Mouse (Mus musculus): ENCODE measurements around the gene Pde2a.

GRCm38 (mm10) chr7:101391909-101392479, 29.5 kb upstream of the Pde2a start:
- no peak for TF ChIP-seq POLR2A (IDR thresholded peaks at IDR 0.05; ENCODE audit: low read depth, low read length)
- no peak for TF ChIP-seq CHD2 (IDR thresholded peaks at IDR 0.05; ENCODE audit: low read length)
- no peak for TF ChIP-seq EP300 (IDR thresholded peaks at IDR 0.05; ENCODE audit: low read length)
- TF ChIP-seq CTCF (conservative IDR thresholded peaks at IDR 0.05 in 1 of 2, IDR thresholded peaks at IDR 0.05 in 1 of 2; ENCODE audit: low read depth in 2 of 2, low read length in 2 of 2) = no peak
- no peak for TF ChIP-seq MAFK (IDR thresholded peaks at IDR 0.05; ENCODE audit: insufficient replicate concordance, low read length)
- TF ChIP-seq ZC3H11A (IDR thresholded peaks at IDR 0.05; ENCODE audit: low read depth, low read length) = no peak
- TF ChIP-seq MAX (IDR thresholded peaks at IDR 0.05; ENCODE audit: low read length) = no peak
- no peak for TF ChIP-seq BHLHE40 (IDR thresholded peaks at IDR 0.05; ENCODE audit: low read depth, low read length)
- TF ChIP-seq IRF4 (IDR thresholded peaks at IDR 0.05; ENCODE audit: low read depth, low read length) = no peak
- no peak for TF ChIP-seq NRF1 (IDR thresholded peaks at IDR 0.05; ENCODE audit: low read depth, low read length)
- no peak for TF ChIP-seq ZNF384 (IDR thresholded peaks at IDR 0.05; ENCODE audit: low read depth, low read length)
- TF ChIP-seq TCF12 (IDR thresholded peaks at IDR 0.05; ENCODE audit: low read depth, low read length) = no peak
- TF ChIP-seq MAZ (IDR thresholded peaks at IDR 0.05; ENCODE audit: low read depth, low read length) = no peak

Measured in CH12.LX (cell line).